Mouse (Mus musculus) midbrain, embryonic 12.5 days (tissue): Measurements from ENCODE around the gene Tom1. TPM values are rescaled to one million over a fixed set of nuclear protein-coding genes. Genes with fewer than 3 reads are reported as not detected.

Experiments used
- ATAC-seq: fragments of 200-750 bp; cut with Nextera tagmentation; 2 replicates; pipeline ENCODE4 v1.8.0; 2017; ENCODE audit warnings: low read depth, moderate TSS enrichment, moderate library complexity; ENCODE audit not compliant: low FRiP score
- H3K27ac ChIP-seq: fragments of 300-500 bp; sonication (generic); replicated peaks from 2 replicates; pipeline ENCODE4 v1.5.1; 2016; ENCODE audit warnings: mild to moderate bottlenecking
- H3K27me3 ChIP-seq: fragments of 300-500 bp; sonication (generic); 2 replicates; pipeline ENCODE4 v1.6.1; 2016; ENCODE audit warnings: mild to moderate bottlenecking
- H3K36me3 ChIP-seq: fragments of 300-500 bp; sonication (generic); 2 replicates; pipeline ENCODE4 v1.6.1; 2016
- H3K4me1 ChIP-seq: fragments of 300-500 bp; sonication (generic); 2 replicates; pipeline ENCODE4 v1.6.1; 2016
- H3K4me2 ChIP-seq: fragments of 300-500 bp; sonication (generic); replicated peaks from 2 replicates; pipeline ENCODE4 v1.6.1; 2016; ENCODE audit warnings: mild to moderate bottlenecking, moderate library complexity
- H3K4me3 ChIP-seq: fragments of 300-500 bp; sonication (generic); 2 replicates; pipeline ENCODE4 v1.5.1; 2016; ENCODE audit warnings: mild to moderate bottlenecking
- H3K9ac ChIP-seq: fragments of 300-500 bp; sonication (generic); replicated peaks from 2 replicates; pipeline ENCODE4 v1.6.1; 2016; ENCODE audit warnings: mild to moderate bottlenecking, moderate library complexity
- H3K9me3 ChIP-seq: fragments of 300-500 bp; sonication (generic); 2 replicates; pipeline ENCODE4 v1.6.1; 2016; ENCODE audit warnings: mild to moderate bottlenecking
- WGBS: fragments of 180-500 bp; shearing (Covaris S2); methylation state at CpG from one replicate; pipeline ENCODE4 v1.1.7; 2016; 5-methylcytosine and 5-hydroxymethylcytosine counted together
- polyA plus RNA-seq: library from polyadenylated mRNA; unstranded; fragments of >200 nt; fragmentation: Nextera tagmentation; extraction: Ambion mirVana; gene quantifications from 2 replicates; pipeline ENCODE4 v1.2.1, GENCODE M21; 2016

The Tom1 gene
- polyA plus RNA-seq, 1 experiment from 2014 or later, result 26.5 TPM

- H3K4me1 ChIP-seq, result no peaks in the 10 kb centered on the region
- H3K4me3 ChIP-seq, result no peak overlapping the region
- WGBS, result 39% methylated on average over 8 of the region's 8 CpGs
- no peak overlapping the region for H3K9ac ChIP-seq
- no peak overlapping the region for H3K27ac ChIP-seq
- H3K4me2 ChIP-seq, result no peak overlapping the region
- no peaks in the 10 kb centered on the region for H3K27me3 ChIP-seq
- ATAC-seq, result 0 out of 2 replicates have a peak, but pooled peaks have one; percentile 20
- no peaks in the 10 kb centered on the region for H3K9me3 ChIP-seq
- no peaks in the 10 kb centered on the region for H3K36me3 ChIP-seq
These were observed 69.9 kb downstream of the Tom1 start for GRCm38 (mm10) chr8:75103376-75103878.

- peak overlapping the region; percentile 78 for H3K4me3 ChIP-seq
- no peaks in the 10 kb centered on the region for H3K9me3 ChIP-seq
- peaks cover 24% of the 10 kb centered on the region for H3K36me3 ChIP-seq
- ATAC-seq, result peak; percentile 75
- peak overlapping the region; percentile 77 for H3K27ac ChIP-seq
- peaks cover 21% of the 10 kb centered on the region for H3K4me1 ChIP-seq
- H3K9ac ChIP-seq, result peak overlapping the region; percentile 86
- no peaks in the 10 kb centered on the region for H3K27me3 ChIP-seq
- H3K4me2 ChIP-seq, result peak overlapping the region; percentile 84
- 1% methylated on average over 9 of the region's 9 CpGs for WGBS
These were observed 75.2 kb downstream of the Tom1 start for GRCm38 (mm10) chr8:75108527-75109235.

GRCm38 (mm10) chr8:75109236-75109967 lies 75.9 kb downstream of the Tom1 start, which contains the start of gene Mcm5:
Mcm5 (plus strand) TSS chr8:75109569.
- Histone ChIP-seq H3K4me1 (peaks cover 21% of the 10 kb centered on the region), H3K27me3 (no peaks in the 10 kb centered on the region), H3K9ac (peak within 1 kb of the TSS; percentile 86), H3K4me2 (peak within 1 kb of the TSS; percentile 84), H3K4me3 (peak within 1 kb of the TSS; percentile 78), H3K9me3 (no peaks in the 10 kb centered on the region), H3K27ac (peak within 1 kb of the TSS; percentile 77), H3K36me3 (peaks cover 31% of the 10 kb centered on the region)
- under 1% methylated on average over 59 of the region's 59 CpGs for WGBS
- ATAC-seq, result peak; percentile 98

- ATAC-seq, result no peak
- Histone ChIP-seq H3K9ac (peak overlapping the region; percentile 71), H3K36me3 (peaks cover 38% of the 10 kb centered on the region), H3K4me3 (peak overlapping the region; percentile 78), H3K4me1 (peaks cover 21% of the 10 kb centered on the region), H3K27me3 (no peaks in the 10 kb centered on the region), H3K4me2 (peak overlapping the region; percentile 84), H3K27ac (no peak overlapping the region), H3K9me3 (no peaks in the 10 kb centered on the region)
- WGBS, result 21% methylated on average over 13 of the region's 13 CpGs
These were observed 76.6 kb downstream of the Tom1 start for GRCm38 (mm10) chr8:75110093-75110492.

DNA sequence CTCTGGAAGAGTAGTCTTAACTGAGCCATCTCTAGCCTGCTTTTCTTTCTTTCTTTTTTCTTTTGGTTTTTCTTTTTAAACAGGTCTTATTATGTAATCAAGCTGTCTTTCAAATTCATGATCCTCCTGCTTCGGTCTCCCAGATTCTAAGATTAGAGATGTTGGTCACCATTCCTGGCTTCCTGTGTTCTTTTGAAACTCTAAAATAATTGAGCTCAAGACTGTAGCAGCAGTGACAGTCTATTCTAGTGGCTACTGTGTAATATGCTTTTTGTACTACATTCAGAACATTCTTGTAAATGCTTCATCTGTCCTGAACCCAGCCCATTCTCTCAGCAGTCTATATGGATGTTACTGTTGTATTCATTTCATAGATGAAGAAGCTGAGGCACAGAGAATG lies 85.0 kb downstream of the Tom1 start:
- 91% methylated on average over 1 of the region's 1 CpGs for WGBS
- H3K27me3 ChIP-seq, result no peaks in the 10 kb centered on the region
- no peak for ATAC-seq
- no peaks in the 10 kb centered on the region for H3K4me1 ChIP-seq
- H3K36me3 ChIP-seq, result peaks cover 96% of the 10 kb centered on the region
- H3K27ac ChIP-seq, result no peak overlapping the region
- no peak overlapping the region for H3K4me2 ChIP-seq
- no peaks in the 10 kb centered on the region for H3K9me3 ChIP-seq
- H3K4me3 ChIP-seq, result no peak overlapping the region
- H3K9ac ChIP-seq, result no peak overlapping the region

DNA sequence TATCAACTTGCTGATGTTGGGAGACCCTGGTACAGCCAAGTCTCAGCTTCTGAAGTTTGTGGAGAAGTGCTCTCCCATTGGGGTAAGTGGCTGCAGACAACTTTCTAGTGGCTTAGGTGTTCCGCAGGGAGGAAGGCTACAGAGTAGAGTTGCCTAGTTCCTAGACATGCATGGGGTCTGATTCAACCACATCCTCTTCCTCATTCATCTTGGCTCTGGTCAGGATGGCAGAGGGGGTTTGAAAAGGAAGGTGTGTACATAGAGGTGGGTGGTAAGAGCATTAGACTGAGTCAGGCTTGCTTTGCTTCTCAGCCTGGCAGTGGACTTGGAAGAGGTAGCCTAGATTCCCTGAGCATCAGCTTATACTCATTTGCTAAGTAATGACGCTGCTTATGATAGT lies 85.8 kb downstream of the Tom1 start:
- no peak overlapping the region for H3K27ac ChIP-seq
- no peak overlapping the region for H3K9ac ChIP-seq
- WGBS, result 99% methylated on average over 2 of the region's 2 CpGs
- no peak for ATAC-seq
- no peak overlapping the region for H3K4me3 ChIP-seq
- no peaks in the 10 kb centered on the region for H3K4me1 ChIP-seq
- H3K27me3 ChIP-seq, result no peaks in the 10 kb centered on the region
- H3K4me2 ChIP-seq, result no peak overlapping the region
- no peaks in the 10 kb centered on the region for H3K9me3 ChIP-seq
- peaks cover 96% of the 10 kb centered on the region for H3K36me3 ChIP-seq

Other genes with a start within 250 kb of the Tom1 start
- not detected in 2 replicates for gene Isx, start 160.5 kb upstream of the Tom1 start, polyA plus RNA-seq
- 41.8 and 47.9 TPM in 2 replicates for gene Hmgxb4, start 40.3 kb upstream of the Tom1 start, polyA plus RNA-seq
- gene Hmox1, start 59.9 kb downstream of the Tom1 start, polyA plus RNA-seq, result 14.9 and 15.5 TPM in 2 replicates
- 139 and 152 TPM in 2 replicates for gene Mcm5, start 75.9 kb downstream of the Tom1 start, polyA plus RNA-seq
- gene Rasd2, start 180.2 kb downstream of the Tom1 start, polyA plus RNA-seq, result 0.22 and 0.34 TPM in 2 replicates